Mouse (Mus musculus): ENCODE data around the gene Bcl2l1.

- peak; percentile 57; the same call in 1 of the 2 replicates for TF ChIP-seq CTCF (IDR thresholded peaks at IDR 0.05; ENCODE audit: control insufficient read depth, insufficient read depth, low read length)
- TF ChIP-seq POLR2A (IDR thresholded peaks at IDR 0.05; ENCODE audit: borderline replicate concordance, control insufficient read depth, low read depth, low read length) = peak; percentile 58; the same call in 1 of the 2 replicates
Measured at GRCm38 (mm10) chr2:152830021-152830921, 1.3 kb downstream of the Bcl2l1 start.

Measured in bone marrow, adult 2 months (tissue).